Mouse (Mus musculus) liver, embryonic 11.5 days (tissue): Measurements from ENCODE around the gene Fbxw10. TPM values are rescaled to one million over a fixed set of nuclear protein-coding genes. Genes with fewer than 3 reads are reported as not detected.

ENCODE experiments used
- ATAC-seq: fragments of 200-750 bp; cut with Nextera tagmentation; replicated peaks from 2 replicates; pipeline ENCODE4 v1.8.0; 2017; ENCODE audit warnings: moderate number of reproducible peaks, mild to moderate bottlenecking, moderate TSS enrichment, moderate library complexity; ENCODE audit not compliant: low FRiP score
- DNase-seq: peaks from one replicate; pipeline ENCODE4 v3.0.0-alpha.2; 2017; ENCODE audit warnings: low spot score
- H3K27ac ChIP-seq: fragments of 300-500 bp; sonication (generic); 2 replicates; pipeline ENCODE4 v1.5.1; 2014; ENCODE audit warnings: mild to moderate bottlenecking, low read depth, low read length, control low read depth
- H3K27me3 ChIP-seq: fragments of 300-500 bp; sonication (generic); replicated peaks from 2 replicates; pipeline ENCODE4 v1.6.1; 2014; ENCODE audit warnings: low read length, mixed read lengths; ENCODE audit not compliant: control insufficient read depth, insufficient read depth
- H3K36me3 ChIP-seq: fragments of 300-500 bp; sonication (generic); 2 replicates; pipeline ENCODE4 v1.6.1; 2014; ENCODE audit warnings: mild to moderate bottlenecking, low read length, moderate library complexity, mixed read lengths; ENCODE audit not compliant: control insufficient read depth, insufficient read depth
- H3K4me1 ChIP-seq: fragments of 300-500 bp; sonication (generic); replicated peaks from 2 replicates; pipeline ENCODE4 v1.6.1; 2014; ENCODE audit warnings: low read length, mixed read lengths; ENCODE audit not compliant: control insufficient read depth, insufficient read depth
- H3K4me2 ChIP-seq: fragments of 300-500 bp; sonication (generic); 2 replicates; pipeline ENCODE4 v1.6.1; 2014; ENCODE audit warnings: mild to moderate bottlenecking, control low read depth, moderate library complexity
- H3K4me3 ChIP-seq: fragments of 300-500 bp; sonication (generic); 2 replicates; pipeline ENCODE4 v1.5.1; 2014; ENCODE audit warnings: low read depth, low read length, control low read depth
- H3K9ac ChIP-seq: fragments of 300-500 bp; sonication (generic); 2 replicates; pipeline ENCODE4 v1.6.1; 2014; ENCODE audit warnings: low read depth, low read length, control low read depth
- H3K9me3 ChIP-seq: fragments of 300-500 bp; sonication (generic); 2 replicates; pipeline ENCODE4 v1.6.1; 2016; ENCODE audit warnings: low read length, inconsistent platforms, mixed read lengths; ENCODE audit not compliant: control insufficient read depth
- WGBS: fragments of 180-500 bp; shearing (Covaris S2); extraction: QIAGEN DNeasy Blood & Tissue Kit; methylation state at CpG from one replicate; pipeline ENCODE4 v1.1.7; 2014; 5-methylcytosine and 5-hydroxymethylcytosine counted together
- polyA plus RNA-seq: library from polyadenylated mRNA; unstranded; fragments of >200 nt; fragmentation: Nextera tagmentation; extraction: Ambion mirVana; gene quantifications from 2 replicates; pipeline ENCODE4 v1.2.1, GENCODE M21; 2014

Fbxw10 gene
- polyA plus RNA-seq, 1 experiment from 2014 or later, result 0.15 TPM

- ATAC-seq (no peak), DNase-seq (no peak)
- Histone ChIP-seq H3K4me1 (peaks cover 8% of the 10 kb centered on the region), H3K9me3 (no peaks in the 10 kb centered on the region), H3K4me2 (no peak overlapping the region), H3K36me3 (no peaks in the 10 kb centered on the region), H3K9ac (no peak overlapping the region), H3K4me3 (no peak overlapping the region), H3K27me3 (no peaks in the 10 kb centered on the region), H3K27ac (no peak overlapping the region)
- 83% methylated on average over 1 of the region's 1 CpGs for WGBS
These were observed 4.3 kb downstream of the Fbxw10 start for GRCm38 (mm10) chr11:62851199-62851598.

GRCm38 (mm10) chr11:62853334-62853733 lies 6.5 kb downstream of the Fbxw10 start:
- H3K27me3 ChIP-seq, result no peaks in the 10 kb centered on the region; the same call in 1 of the 2 replicates
- H3K9me3 ChIP-seq, result no peaks in the 10 kb centered on the region
- no peak overlapping the region for H3K4me2 ChIP-seq
- H3K9ac ChIP-seq, result no peak overlapping the region
- no peak for DNase-seq
- H3K36me3 ChIP-seq, result no peaks in the 10 kb centered on the region
- H3K4me1 ChIP-seq, result peaks cover 8% of the 10 kb centered on the region
- no peak overlapping the region for H3K27ac ChIP-seq
- ATAC-seq, result peak; percentile 85
- no peak overlapping the region for H3K4me3 ChIP-seq
- WGBS, result 67% methylated on average over 6 of the region's 6 CpGs

- Histone ChIP-seq H3K4me3 (no peak overlapping the region), H3K27ac (no peak overlapping the region), H3K9me3 (no peaks in the 10 kb centered on the region), H3K4me1 (no peaks in the 10 kb centered on the region), H3K4me2 (no peak overlapping the region), H3K27me3 (no peaks in the 10 kb centered on the region), H3K36me3 (no peaks in the 10 kb centered on the region), H3K9ac (no peak overlapping the region)
- ATAC-seq (no peak), DNase-seq (no peak)
- WGBS, result 66% methylated on average over 4 of the region's 4 CpGs
These were observed 18.7 kb downstream of the Fbxw10 start for GRCm38 (mm10) chr11:62865562-62865961.

- ATAC-seq (no peak), DNase-seq (no peak)
- Histone ChIP-seq H3K4me1 (no peaks in the 10 kb centered on the region), H3K27me3 (no peaks in the 10 kb centered on the region), H3K9ac (no peak overlapping the region), H3K27ac (no peak overlapping the region), H3K4me3 (no peak overlapping the region), H3K9me3 (no peaks in the 10 kb centered on the region), H3K4me2 (no peak overlapping the region), H3K36me3 (no peaks in the 10 kb centered on the region)
- WGBS, result 71% methylated on average over 7 of the region's 7 CpGs
These were observed 19.8 kb downstream of the Fbxw10 start for GRCm38 (mm10) chr11:62866685-62867084.

GRCm38 (mm10) chr11:62869201-62869600 lies 22.3 kb downstream of the Fbxw10 start:
- ATAC-seq (no peak), DNase-seq (no peak)

GRCm38 (mm10) chr11:62869715-62870371 lies 23.0 kb downstream of the Fbxw10 start:
- ATAC-seq (no peak), DNase-seq (no peak)
- H3K27me3 ChIP-seq, result no peaks in the 10 kb centered on the region
- no peaks in the 10 kb centered on the region for H3K9me3 ChIP-seq
- H3K36me3 ChIP-seq, result no peaks in the 10 kb centered on the region
- H3K4me2 ChIP-seq, result no peak overlapping the region
- H3K27ac ChIP-seq, result no peak overlapping the region
- no peaks in the 10 kb centered on the region for H3K4me1 ChIP-seq
- no peak overlapping the region for H3K9ac ChIP-seq
- H3K4me3 ChIP-seq, result no peak overlapping the region
- WGBS, result 65% methylated on average over 8 of the region's 8 CpGs

More at GRCm38 (mm10) chr11:62869201-62869600, 22.3 kb downstream of the Fbxw10 start:
- Histone ChIP-seq H3K4me2 (no peak overlapping the region), H3K27ac (no peak overlapping the region), H3K9ac (no peak overlapping the region), H3K4me1 (no peaks in the 10 kb centered on the region), H3K36me3 (no peaks in the 10 kb centered on the region), H3K4me3 (no peak overlapping the region), H3K27me3 (no peaks in the 10 kb centered on the region), H3K9me3 (no peaks in the 10 kb centered on the region)
- WGBS, result 77% methylated on average over 5 of the region's 5 CpGs

- no peak overlapping the region for H3K4me2 ChIP-seq
- H3K9ac ChIP-seq, result no peak overlapping the region
- H3K27me3 ChIP-seq, result no peaks in the 10 kb centered on the region
- WGBS, result 72% methylated on average over 9 of the region's 9 CpGs
- no peaks in the 10 kb centered on the region for H3K4me1 ChIP-seq
- DNase-seq (no peak), ATAC-seq (no peak)
- H3K4me3 ChIP-seq, result no peak overlapping the region
- no peaks in the 10 kb centered on the region for H3K36me3 ChIP-seq
- no peaks in the 10 kb centered on the region for H3K9me3 ChIP-seq
- H3K27ac ChIP-seq, result no peak overlapping the region
These were observed 26.6 kb downstream of the Fbxw10 start for GRCm38 (mm10) chr11:62873479-62873878.

- DNase-seq (no peak), ATAC-seq (no peak)
- H3K4me1 ChIP-seq, result peaks cover 3% of the 10 kb centered on the region
- no peaks in the 10 kb centered on the region for H3K9me3 ChIP-seq
- 88% methylated on average over 1 of the region's 1 CpGs for WGBS
- no peaks in the 10 kb centered on the region for H3K27me3 ChIP-seq
- no peaks in the 10 kb centered on the region for H3K36me3 ChIP-seq
- no peak overlapping the region for H3K4me3 ChIP-seq
- H3K4me2 ChIP-seq, result no peak overlapping the region
- no peak overlapping the region for H3K27ac ChIP-seq
- H3K9ac ChIP-seq, result no peak overlapping the region
These were observed 28.8 kb downstream of the Fbxw10 start for GRCm38 (mm10) chr11:62875696-62876095.

GRCm38 (mm10) chr11:62876445-62876844 lies 29.6 kb downstream of the Fbxw10 start:
- H3K4me1 ChIP-seq, result peaks cover 3% of the 10 kb centered on the region
- ATAC-seq (no peak), DNase-seq (no peak)
- no peak overlapping the region for H3K4me2 ChIP-seq
- H3K36me3 ChIP-seq, result no peaks in the 10 kb centered on the region
- WGBS, result 83% methylated on average over 4 of the region's 4 CpGs
- H3K4me3 ChIP-seq, result no peak overlapping the region
- no peaks in the 10 kb centered on the region for H3K9me3 ChIP-seq
- H3K27ac ChIP-seq, result no peak overlapping the region
- H3K27me3 ChIP-seq, result no peaks in the 10 kb centered on the region
- no peak overlapping the region for H3K9ac ChIP-seq
